8 mouse cellular contexts compared by ENCODE assay signal in genomic region chr14:55603271-55603632, GRCm38 (mm10). TPM values are rescaled to one million over a fixed set of nuclear protein-coding genes. Genes with fewer than 3 reads are reported as not detected.
DNase-seq lines count a peak whose midpoint lies in the region; ATAC-seq and TF ChIP-seq lines count a peak whose summit lies in the region.

Gene Irf9 (plus strand): TSS chr14:55603571.

- peak within 1 kb of the TSS; percentile 57 for H3K4me3 ChIP-seq in heart, embryonic 10.5 days
- H3K4me3 ChIP-seq in hindbrain, postnatal 0 days (ENCODE audit: low read length), result peak within 1 kb of the TSS; percentile 29
- peak within 1 kb of the TSS; percentile 28 for H3K4me3 ChIP-seq in midbrain, embryonic 16.5 days (ENCODE audit: low read depth, low read length)

- H3K27ac ChIP-seq in heart, embryonic 10.5 days, result peak within 1 kb of the TSS; percentile 89
- H3K27ac ChIP-seq in hindbrain, postnatal 0 days, result peak within 1 kb of the TSS; percentile 62
- peak within 1 kb of the TSS; percentile 28; the same call in 1 of the 2 replicates for H3K27ac ChIP-seq in midbrain, embryonic 16.5 days (ENCODE audit: low read length)

- peak within 1 kb of the TSS; percentile 50 for H3K4me2 ChIP-seq in hindbrain, postnatal 0 days (ENCODE audit: low read depth, low read length)
- H3K4me2 ChIP-seq in midbrain, embryonic 16.5 days (ENCODE audit: low read length), result peak within 1 kb of the TSS; percentile 50

- H3K9ac ChIP-seq in hindbrain, postnatal 0 days (replicated peaks; ENCODE audit: low read length), result peak within 1 kb of the TSS; percentile 33; the same call in 1 of the 2 replicates
- H3K9ac ChIP-seq in midbrain, embryonic 16.5 days (ENCODE audit: low read depth, low read length), result peak within 1 kb of the TSS; percentile 41; the same call in 1 of the 2 replicates

- 80% methylated on average over 7 of the region's 7 CpGs for WGBS in heart, embryonic 10.5 days
- 88% methylated on average over 7 of the region's 7 CpGs for WGBS in hindbrain, postnatal 0 days
- 93% methylated on average over 7 of the region's 7 CpGs for WGBS in midbrain, embryonic 16.5 days

- peaks cover 86% of the 10 kb centered on the region for H3K36me3 ChIP-seq in heart, embryonic 10.5 days
- H3K36me3 ChIP-seq in hindbrain, postnatal 0 days (ENCODE audit: insufficient read depth, low read length), result peaks cover 61% of the 10 kb centered on the region
- H3K36me3 ChIP-seq in midbrain, embryonic 16.5 days (ENCODE audit: control insufficient read depth, insufficient read depth, low read length), result peaks cover 51% of the 10 kb centered on the region

- H3K9me3 ChIP-seq in heart, embryonic 10.5 days, result no peaks in the 10 kb centered on the region
- no peaks in the 10 kb centered on the region for H3K9me3 ChIP-seq in hindbrain, postnatal 0 days (ENCODE audit: low read length)
- no peaks in the 10 kb centered on the region for H3K9me3 ChIP-seq in midbrain, embryonic 16.5 days (replicated peaks; ENCODE audit: control insufficient read depth, low read length, poor library complexity, severe bottlenecking)

- peaks cover 20% of the 10 kb centered on the region for H3K4me1 ChIP-seq in heart, embryonic 10.5 days
- no peaks in the 10 kb centered on the region for H3K4me1 ChIP-seq in hindbrain, postnatal 0 days (ENCODE audit: insufficient read depth, low read length)
- H3K4me1 ChIP-seq in midbrain, embryonic 16.5 days (ENCODE audit: control insufficient read depth, insufficient read depth, low read length), result peaks cover 7% of the 10 kb centered on the region; the same call in 1 of the 2 replicates

- no peak for DNase-seq in heart, embryonic 10.5 days (ENCODE audit: low spot score)
- no peak for DNase-seq in heart, postnatal 14 days
- no peak for DNase-seq in urinary bladder, adult 2 months (ENCODE audit: low spot score)
- DNase-seq in urinary bladder, postnatal 25 days (ENCODE audit: low spot score), result no peak
- no peak for DNase-seq in hindbrain, postnatal 0 days (ENCODE audit: low spot score)
- DNase-seq in ovary, adult 18-20 months (ENCODE audit: low spot score), result no peak

- no peaks in the 10 kb centered on the region for H3K27me3 ChIP-seq in heart, embryonic 10.5 days (ENCODE audit: insufficient read depth, poor library complexity, severe bottlenecking)
- no peaks in the 10 kb centered on the region for H3K27me3 ChIP-seq in hindbrain, postnatal 0 days (ENCODE audit: insufficient read depth, low read length)
- H3K27me3 ChIP-seq in midbrain, embryonic 16.5 days (ENCODE audit: control insufficient read depth, insufficient read depth, low read depth, low read length), result no peaks in the 10 kb centered on the region

- TF ChIP-seq CTCF in hindbrain, postnatal 0 days (IDR thresholded peaks at IDR 0.05; ENCODE audit: low read depth), result no peak

- intact Hi-C loops in heart, postnatal 14 days (cut with DNase I), result loop anchor here (5.0 kb wide), 2 partner anchors 41 to 106 kb away; partner anchors contain the start of genes A730061H03Rik and Dcaf11

- no peak for ATAC-seq in hindbrain, postnatal 0 days
- no peak; the same call in 1 of the 2 replicates for ATAC-seq in midbrain, embryonic 16.5 days
- ATAC-seq in cerebellum, adult (ENCODE audit: insufficient number of reproducible peaks, low FRiP score, low TSS enrichment), result no peak

RNA-seq across cellular contexts. Expression of gene Irf9, which starts in this region (rescaled TPM):
- 5.9 and 7.4 TPM in 2 replicates for polyA plus RNA-seq in heart, embryonic 10.5 days (2016; fragmentation: Nextera tagmentation; extraction: Ambion mirVana)
- 1 to 10 TPM; 9.2 to 9.3 TPM for total RNA-seq in heart, postnatal 14 days (2021)
- polyA plus RNA-seq in urinary bladder, adult 2 months (2012; rRNA removed), result 29.5 and 35.1 TPM in 2 replicates
- 14.8 and 18.4 TPM in 2 replicates for total RNA-seq in hindbrain, postnatal 0 days (2014; rRNA removed)
- 7.3 and 10.1 TPM in 2 replicates for polyA plus RNA-seq in hindbrain, postnatal 0 days (2015; fragmentation: Nextera tagmentation; extraction: Ambion mirVana)
- 10.4 and 10.5 TPM in 2 replicates for polyA plus RNA-seq in midbrain, embryonic 16.5 days (2015; fragmentation: Nextera tagmentation; extraction: Ambion mirVana)

Comparison
In these comparisons a context has a peak if more than half of its experiments do, and no peak if none do; other contexts are left out.
1. H3K27ac ChIP-seq: peak in every context shown above with its lines; median percentile 89 in heart, embryonic 10.5 days; 62 in hindbrain, postnatal 0 days; 28 in midbrain, embryonic 16.5 days.